Mouse (Mus musculus) telencephalon, adult 2 months (tissue): ENCODE measurements around the gene Atf7.

Experiments used
- DNase-seq: peaks from one replicate; pipeline ENCODE4 v3.0.0-alpha.2; 2011; ENCODE audit warnings: low read depth, low spot score

Gene Atf7

GRCm38 (mm10) chr15:102499851-102500250 is 125.4 kb downstream of the Atf7 start:
- DNase-seq, result no peak

GRCm38 (mm10) chr15:102499370-102499769 is 125.9 kb downstream of the Atf7 start:
- no peak for DNase-seq

- no peak for DNase-seq
These were observed 126.9 kb downstream of the Atf7 start for GRCm38 (mm10) chr15:102498322-102498721.

GRCm38 (mm10) chr15:102487664-102488063 is 137.6 kb downstream of the Atf7 start:
- no peak for DNase-seq

GRCm38 (mm10) chr15:102485853-102486252 is 139.4 kb downstream of the Atf7 start:
- DNase-seq, result no peak

GRCm38 (mm10) chr15:102483136-102483535 is 142.1 kb downstream of the Atf7 start:
- no peak for DNase-seq
